Mouse (Mus musculus) ES-E14 (cell line): ENCODE measurements at regions not wholly inside any gene's neighbourhood (a gene's known extent, or its start where the extent isn't known, plus 50 kb on each side); places are given as distances from the start of the nearest gene placed in this dataset.

Source experiments
- DNase-seq: peaks from one replicate; pipeline ENCODE4 v3.0.0-alpha.2; 2013; ENCODE audit warnings: low read depth, low spot score
- H3K27ac ChIP-seq: 2 replicates; pipeline ENCODE4 v1.5.1; 2012; ENCODE audit warnings: low read depth, mild to moderate bottlenecking, low read length, moderate library complexity, mixed read lengths; ENCODE audit not compliant: poor library complexity, insufficient read depth, severe bottlenecking
- H3K36me3 ChIP-seq: 2 replicates; pipeline ENCODE4 v1.6.1; 2012; ENCODE audit warnings: mild to moderate bottlenecking, low read length, moderate library complexity, mixed read lengths; ENCODE audit not compliant: control insufficient read depth, poor library complexity, insufficient read depth, severe bottlenecking
- H3K4me1 ChIP-seq, 2 experiments: fragments of 150-350 bp in 1 of 2; sonication (generic) in 1 of 2; 2 replicates each; pipeline ENCODE4 v1.6.1; 2012; ENCODE audit warnings: low read length in 2 of 2, mild to moderate bottlenecking in 1 of 2, mixed read lengths in 1 of 2; ENCODE audit not compliant: control insufficient read depth in 2 of 2, insufficient read depth in 2 of 2, poor library complexity in 1 of 2
- H3K4me3 ChIP-seq, 2 experiments: fragments of 150-350 bp in 1 of 2; sonication (generic) in 1 of 2; 2 replicates each; pipeline ENCODE4 v1.5.1; 2012; ENCODE audit warnings: low read length in 2 of 2, low read depth in 1 of 2, mild to moderate bottlenecking in 1 of 2, mixed read lengths in 1 of 2; ENCODE audit not compliant: insufficient read depth in 1 of 2, poor library complexity in 1 of 2, severe bottlenecking in 1 of 2
- H3K9ac ChIP-seq: 2 replicates; pipeline ENCODE4 v1.6.1; 2012; ENCODE audit warnings: low read depth, mild to moderate bottlenecking, low read length, mixed read lengths; ENCODE audit not compliant: poor library complexity, insufficient read depth, severe bottlenecking
- H3K9me3 ChIP-seq: fragments of 150-350 bp; sonication (generic); 2 replicates; pipeline ENCODE4 v1.6.1; 2012; ENCODE audit warnings: low read depth, mild to moderate bottlenecking, low read length; ENCODE audit not compliant: control insufficient read depth, insufficient read depth
- HCFC1 ChIP-seq: IDR thresholded peaks from 2 replicates; pipeline ENCODE4 v1.6.1; 2012; ENCODE audit warnings: low read length, inconsistent platforms, borderline replicate concordance; ENCODE audit not compliant: insufficient read depth
- in situ Hi-C, 2 experiments: fragments of 600-800 bp; cut with MboI; formaldehyde crosslinking; loops; one replicate each; pipeline ENCODE4 v1.15.1; 2025; ENCODE audit warnings: low sequenced_read_pairs in 2 of 2, inconsistent platforms in 1 of 2; ENCODE audit not compliant: unreplicated experiment in 2 of 2

- no peak for TF ChIP-seq HCFC1
- Histone ChIP-seq H3K36me3 (no peaks in the 10 kb centered on the region), H3K27ac (no peak overlapping the region), H3K9ac (no peak overlapping the region), H3K4me1 (peaks cover 7 to 24% of the 10 kb centered on the region in 2 experiments; a peak in 3 of 4 replicates), H3K9me3 (no peaks in the 10 kb centered on the region), H3K4me3 (no peak overlapping the region)
- DNase-seq, result no peak
- in situ Hi-C loops, result no loop called here
Observed at GRCm38 (mm10) chr13:99037131-99037530, 52.8 kb upstream of the 1700024P04Rik start.
